Mouse (Mus musculus): Measurements from ENCODE around the gene Gm45902. TPM values are rescaled to one million over a fixed set of nuclear protein-coding genes. Genes with fewer than 3 reads are reported as not detected.

Gm45902 gene
- polyA plus RNA-seq, 2 experiments: 3.8 to 4.2 TPM

GRCm38 (mm10) chr2:3456590-3456989, 56.0 kb downstream of the Gm45902 start:
- Histone ChIP-seq H3K4me2 (replicated peaks; ENCODE audit: low read depth, low read length, severe bottlenecking) (no peak overlapping the region), H3K4me3 (replicated peaks; ENCODE audit: low read length) (no peak overlapping the region), H3K4me1 (ENCODE audit: control insufficient read depth, insufficient read depth, low read length) (no peaks in the 10 kb centered on the region), H3K9ac (ENCODE audit: low read depth, low read length, severe bottlenecking) (no peak overlapping the region), H3K9me3 (ENCODE audit: control insufficient read depth, low read length) (no peaks in the 10 kb centered on the region), H3K36me3 (ENCODE audit: control insufficient read depth, insufficient read depth, low read length) (peaks cover 29% of the 10 kb centered on the region), H3K27me3 (ENCODE audit: control insufficient read depth, insufficient read depth, low read length) (no peaks in the 10 kb centered on the region), H3K27ac (replicated peaks; ENCODE audit: low read depth, low read length) (no peak overlapping the region)
- WGBS: 84% methylated on average over 4 of the region's 4 CpGs
- no peak for TF ChIP-seq POLR2A (IDR thresholded peaks at IDR 0.05; ENCODE audit: borderline replicate concordance, extremely low read depth, insufficient read depth, insufficient read length)
- DNase-seq (ENCODE audit: low spot score) (no peak), ATAC-seq (ENCODE audit: low FRiP score, low read depth) (no peak)

Other genes starting within 250 kb of the Gm45902 start
- 14.3 and 15.4 TPM in 2 replicates for gene Nmt2, start 228.6 kb downstream of the Gm45902 start, polyA plus RNA-seq (2012; rRNA removed)
- gene Nmt2, start 228.6 kb downstream of the Gm45902 start, polyA plus RNA-seq (2014; fragmentation: Nextera tagmentation; extraction: Ambion mirVana): 33.7 and 37.5 TPM in 2 replicates
- 11.6 and 19.2 TPM in 2 replicates for gene Rpp38, start 180.1 kb downstream of the Gm45902 start, polyA plus RNA-seq (2012; rRNA removed)
- 23.4 and 24.9 TPM in 2 replicates for gene Rpp38, start 180.1 kb downstream of the Gm45902 start, polyA plus RNA-seq (2014; fragmentation: Nextera tagmentation; extraction: Ambion mirVana)
- gene Acbd7, start 176.6 kb downstream of the Gm45902 start, polyA plus RNA-seq (2012; rRNA removed): 0.17 and 0.34 TPM in 2 replicates
- 0.41 and 1.0 TPM in 2 replicates for gene Acbd7, start 176.6 kb downstream of the Gm45902 start, polyA plus RNA-seq (2014; fragmentation: Nextera tagmentation; extraction: Ambion mirVana)
- gene Olah, start 115.6 kb downstream of the Gm45902 start, polyA plus RNA-seq (2012; rRNA removed): 0.10 and 0.15 TPM in 2 replicates
- gene Olah, start 115.6 kb downstream of the Gm45902 start, polyA plus RNA-seq (2014; fragmentation: Nextera tagmentation; extraction: Ambion mirVana): 0.12 TPM in 1 of 2 replicates, not detected in the other
- 0.20 TPM in 1 of 2 replicates, not detected in the other for gene Meig1, start 90.1 kb downstream of the Gm45902 start, polyA plus RNA-seq (2012; rRNA removed)
- not detected in 2 replicates for gene Meig1, start 90.1 kb downstream of the Gm45902 start, polyA plus RNA-seq (2014; fragmentation: Nextera tagmentation; extraction: Ambion mirVana)
- gene Dclre1c, start 88.7 kb downstream of the Gm45902 start, polyA plus RNA-seq (2012; rRNA removed): 9.0 and 10.5 TPM in 2 replicates
- gene Dclre1c, start 88.7 kb downstream of the Gm45902 start, polyA plus RNA-seq (2014; fragmentation: Nextera tagmentation; extraction: Ambion mirVana): 7.0 and 7.3 TPM in 2 replicates
- 7.5 and 9.2 TPM in 2 replicates for gene Suv39h2, start 37.8 kb downstream of the Gm45902 start, polyA plus RNA-seq (2012; rRNA removed)
- 15.4 and 17.6 TPM in 2 replicates for gene Suv39h2, start 37.8 kb downstream of the Gm45902 start, polyA plus RNA-seq (2014; fragmentation: Nextera tagmentation; extraction: Ambion mirVana)
- 74.3 and 82.6 TPM in 2 replicates for gene Hspa14, start within 50 bp of the Gm45902 start, polyA plus RNA-seq (2012; rRNA removed)
- gene Hspa14, start within 50 bp of the Gm45902 start, polyA plus RNA-seq (2014; fragmentation: Nextera tagmentation; extraction: Ambion mirVana): 88.2 and 98.5 TPM in 2 replicates
- 0.34 and 0.73 TPM in 2 replicates for gene Cdnf, start 240 bp upstream of the Gm45902 start, polyA plus RNA-seq (2012; rRNA removed)
- gene Cdnf, start 240 bp upstream of the Gm45902 start, polyA plus RNA-seq (2014; fragmentation: Nextera tagmentation; extraction: Ambion mirVana): 0.08 and 0.32 TPM in 2 replicates
- gene Fam107b, start 57.7 kb upstream of the Gm45902 start, polyA plus RNA-seq (2012; rRNA removed): 25.7 and 26.1 TPM in 2 replicates
- gene Fam107b, start 57.7 kb upstream of the Gm45902 start, polyA plus RNA-seq (2014; fragmentation: Nextera tagmentation; extraction: Ambion mirVana): 43.6 and 49.1 TPM in 2 replicates

All from limb, embryonic 14.5 days (tissue).